Mouse (Mus musculus) thymus, adult 2 months (tissue): ENCODE results near the gene Clasp1.

ENCODE experiments used
- CTCF ChIP-seq: fragments of 200-500 bp; IDR thresholded peaks from 2 replicates; pipeline ENCODE4 v1.5.1; 2012; ENCODE audit warnings: mild to moderate bottlenecking, control low read depth, low read length, moderate library complexity, borderline replicate concordance; ENCODE audit not compliant: control insufficient read depth, poor library complexity, insufficient read depth; ENCODE audit errors: extremely low read depth
- POLR2A ChIP-seq: fragments of 200-500 bp; IDR thresholded peaks from 2 replicates; pipeline ENCODE4 v1.6.1; 2012; ENCODE audit warnings: mild to moderate bottlenecking, low read length, control low read depth, moderate library complexity; ENCODE audit not compliant: control insufficient read depth, poor library complexity, insufficient read depth; ENCODE audit errors: extremely low read depth

DNA sequence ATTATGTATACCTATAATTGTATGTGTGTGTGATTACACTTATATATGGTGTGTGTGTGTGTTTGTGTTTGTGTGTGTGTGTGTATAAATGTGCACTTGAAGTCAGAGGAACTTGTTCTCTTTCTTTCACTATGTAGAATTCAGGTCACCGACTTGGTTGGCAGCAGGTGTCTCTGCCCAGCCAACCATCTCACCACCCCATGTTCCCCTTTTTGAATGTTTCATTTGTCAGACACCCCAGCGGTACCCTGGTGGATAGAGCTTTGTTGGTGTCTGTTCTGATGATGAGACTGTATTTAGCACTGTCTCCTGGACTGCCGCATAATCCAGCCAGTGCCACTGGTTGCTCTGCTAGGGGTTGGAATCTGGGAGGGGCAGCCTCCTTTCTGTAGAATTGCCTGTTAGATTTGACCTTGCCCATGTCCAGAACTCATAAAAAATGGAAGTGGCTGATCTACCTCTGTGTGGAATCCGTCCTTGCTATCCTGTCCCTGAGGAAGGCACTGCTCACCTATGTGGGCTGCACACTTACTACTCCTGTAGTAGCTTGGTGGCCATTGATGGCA, 244.6 kb downstream of the Clasp1 start:
- no peak for TF ChIP-seq CTCF
- TF ChIP-seq POLR2A = no peak
